Mouse (Mus musculus): ENCODE data around the gene Fam69a. TPM values are rescaled to one million over a fixed set of nuclear protein-coding genes. Genes with fewer than 3 reads are reported as not detected.

Fam69a gene
- 3.0 TPM for polyA plus RNA-seq (2015; fragmentation: Illumina TruSeq; extraction: RNeasy Lipid Tissue Mini Kit (QIAGEN cat#74804); ENCODE audit: insufficient read depth, low read depth, low replicate concordance)

DNA sequence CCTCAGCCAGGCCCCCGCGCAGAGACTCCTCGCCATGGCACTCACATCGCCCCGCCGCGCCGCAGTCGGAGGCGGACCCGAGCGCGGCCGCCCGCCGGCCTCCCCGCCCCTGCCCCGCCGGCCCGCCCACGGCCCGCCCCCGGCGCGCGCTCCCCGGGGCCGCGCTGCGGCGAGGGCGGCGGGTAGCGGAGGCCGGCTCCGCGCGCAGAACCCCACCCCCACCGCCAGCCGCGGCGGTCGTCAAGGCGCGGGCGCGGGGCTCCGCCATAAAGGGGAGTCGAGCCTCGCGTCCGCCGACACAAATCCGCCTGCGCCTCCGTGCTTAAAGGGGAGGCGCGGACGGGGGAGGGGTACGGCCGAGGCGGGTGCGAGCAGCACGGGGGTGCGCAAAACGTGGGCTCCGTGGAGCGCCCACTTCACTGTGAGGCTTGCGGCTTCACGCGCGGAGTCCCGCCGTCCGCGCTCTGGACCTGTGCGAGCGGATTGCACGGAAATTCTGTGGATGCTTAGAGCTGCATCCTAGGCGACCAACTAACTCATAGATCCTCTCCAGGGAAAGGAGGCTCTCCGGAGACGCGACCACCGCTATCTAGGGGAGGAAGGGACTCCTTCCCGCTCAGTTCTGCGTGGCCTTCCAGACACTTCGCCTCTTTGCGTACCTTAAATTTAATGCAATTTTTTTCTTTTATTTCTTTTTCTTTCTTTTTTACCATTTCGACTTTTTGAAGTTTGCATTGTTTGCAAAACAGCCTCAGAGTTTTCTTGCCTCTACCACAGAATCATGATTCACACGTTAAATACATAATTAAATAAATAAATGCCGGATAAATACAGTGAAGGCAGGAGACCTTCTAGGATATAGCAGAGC is at the start of gene Fam69a:
Gene Fam69a, minus strand, starts transcription at position 119 of the 868 bp plus-strand sequence.

DNA sequence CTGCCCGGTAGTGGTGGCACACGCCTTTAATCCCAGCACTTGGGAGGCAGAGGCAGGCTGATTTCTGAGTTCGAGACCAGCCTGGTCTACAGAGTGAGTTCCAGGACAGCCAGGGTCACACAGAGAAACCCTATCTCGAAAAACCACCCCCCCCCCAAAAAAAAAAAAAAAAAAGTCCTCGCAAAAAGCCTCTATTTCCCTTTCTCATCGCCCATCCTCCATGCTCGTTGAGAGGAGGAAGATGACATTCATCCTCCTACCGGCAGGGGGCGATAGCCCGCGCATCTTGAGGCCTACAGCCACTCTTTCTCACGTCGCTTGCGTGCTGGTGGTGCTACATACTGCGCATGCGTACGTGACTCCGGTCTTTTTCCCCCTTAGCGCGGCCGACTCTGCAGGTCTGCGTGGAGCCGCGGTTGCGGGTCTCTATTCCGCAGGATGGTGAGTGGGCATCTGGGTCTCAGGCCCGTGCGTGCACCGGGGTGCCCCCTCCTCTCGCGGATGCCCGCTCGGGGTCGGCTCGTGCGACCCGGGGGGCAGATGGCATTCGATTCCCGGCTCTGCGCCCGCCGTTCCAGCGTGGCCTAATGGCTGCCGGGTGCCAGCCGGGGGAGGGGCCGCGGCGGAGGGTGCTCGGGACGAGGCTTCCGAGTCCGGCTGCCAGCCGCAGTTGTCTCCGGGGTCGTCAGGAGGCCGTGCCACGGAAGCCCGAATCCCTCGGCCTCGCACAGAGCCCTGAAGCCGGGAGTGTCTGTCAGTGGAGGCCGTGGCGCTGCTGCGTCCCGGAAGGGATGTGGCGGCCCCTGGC is 86.5 kb downstream of the Fam69a start, which contains the start of gene Rpl5:
Gene Rpl5, plus strand, starts transcription at position 297 of the 808 bp plus-strand sequence.

DNA sequence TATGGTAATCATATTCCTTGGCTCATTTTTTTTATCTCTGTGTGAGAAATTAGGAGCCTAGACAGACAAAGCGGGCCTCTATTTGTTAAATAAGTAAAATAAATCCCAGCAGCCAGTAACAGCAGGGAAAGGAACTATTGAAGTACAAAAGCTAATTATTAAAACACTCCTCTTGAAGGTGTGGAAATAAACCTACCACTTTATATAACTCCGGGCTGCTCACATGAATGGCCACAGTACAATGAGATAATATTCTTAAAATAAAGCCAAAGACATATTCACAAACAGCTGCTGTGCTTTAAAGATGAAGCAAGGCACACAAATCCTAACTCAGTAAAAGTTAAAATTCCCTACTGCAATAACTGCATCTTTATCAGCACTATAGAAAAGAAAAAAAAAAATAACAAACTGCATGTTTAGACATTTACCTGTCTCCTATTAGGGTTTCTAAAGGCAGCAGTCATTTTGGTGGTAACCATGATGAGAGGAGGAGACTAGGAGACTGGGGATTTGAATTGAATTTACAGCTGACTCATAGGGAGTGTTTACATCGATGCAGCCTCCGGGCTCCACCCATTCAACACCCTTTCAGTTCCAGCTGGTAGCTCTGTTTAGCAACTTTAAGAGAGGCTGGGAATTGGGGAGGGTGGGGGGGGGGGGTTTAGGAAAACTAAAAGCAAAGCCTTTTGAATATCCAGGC is 112.2 kb downstream of the Fam69a start, which contains the start of gene Evi5:
Gene Evi5, minus strand, starts transcription at position 547 of the 700 bp plus-strand sequence.

Other genes with a start within 250 kb of the Fam69a start
- gene Ube2d2b, start 157.0 kb downstream of the Fam69a start, polyA plus RNA-seq (2015; fragmentation: Illumina TruSeq; extraction: RNeasy Lipid Tissue Mini Kit (QIAGEN cat#74804); ENCODE audit: insufficient read depth, low read depth, low replicate concordance), result not detected
- gene Evi5, start 112.0 kb downstream of the Fam69a start, polyA plus RNA-seq (2015; fragmentation: Illumina TruSeq; extraction: RNeasy Lipid Tissue Mini Kit (QIAGEN cat#74804); ENCODE audit: insufficient read depth, low read depth, low replicate concordance), result 7.3 TPM
- 308 TPM for gene Rpl5, start 86.6 kb downstream of the Fam69a start, polyA plus RNA-seq (2015; fragmentation: Illumina TruSeq; extraction: RNeasy Lipid Tissue Mini Kit (QIAGEN cat#74804); ENCODE audit: insufficient read depth, low read depth, low replicate concordance)
- 5.6 TPM for gene Mtf2, start 78.6 kb upstream of the Fam69a start, polyA plus RNA-seq (2015; fragmentation: Illumina TruSeq; extraction: RNeasy Lipid Tissue Mini Kit (QIAGEN cat#74804); ENCODE audit: insufficient read depth, low read depth, low replicate concordance)
- 8.1 TPM for gene Tmed5, start 145.5 kb upstream of the Fam69a start, polyA plus RNA-seq (2015; fragmentation: Illumina TruSeq; extraction: RNeasy Lipid Tissue Mini Kit (QIAGEN cat#74804); ENCODE audit: insufficient read depth, low read depth, low replicate concordance)
- not detected for gene Ccdc18, start 145.8 kb upstream of the Fam69a start, polyA plus RNA-seq (2015; fragmentation: Illumina TruSeq; extraction: RNeasy Lipid Tissue Mini Kit (QIAGEN cat#74804); ENCODE audit: insufficient read depth, low read depth, low replicate concordance)